Mouse (Mus musculus) naive thymus-derived CD4-positive, alpha-beta T cell, adult 5 months (primary cell): ENCODE measurements around the gene Gbp6. TPM values are rescaled to one million over a fixed set of nuclear protein-coding genes. Genes with fewer than 3 reads are reported as not detected.

ENCODE experiments used
- polyA plus RNA-seq: library from polyadenylated mRNA; unstranded; fragments of 100-300 nt; shearing (Covaris generic); gene quantifications from one replicate; pipeline ENCODE4 v1.2.1, GENCODE M21; 2017

The Gbp6 gene
- polyA plus RNA-seq, result 59.4 TPM

GRCm38 (mm10) chr5:105293226-105294165, at the start of gene Gbp6, which contains the start of gene Gm43302:
Gene Gbp6, minus strand, starts transcription at chr5:105293698.
Gene Gm43302, minus strand, starts transcription at chr5:105293695.

GRCm38 (mm10) chr5:105239483-105240047, 53.9 kb downstream of the Gbp6 start, which contains the start of gene Gbp10:
Gene Gbp10, minus strand, starts transcription at chr5:105239533.

Other genes starting within 250 kb of the Gbp6 start
- gene Gbp9, start 154.2 kb downstream of the Gbp6 start, polyA plus RNA-seq, result 95.6 TPM
- 63.0 TPM for gene Gbp8, start 154.2 kb downstream of the Gbp6 start, polyA plus RNA-seq
- gene Gbp4, start 154.1 kb downstream of the Gbp6 start, polyA plus RNA-seq, result 189 TPM
- gene Gbp10, start 54.2 kb downstream of the Gbp6 start, polyA plus RNA-seq, result 20.7 TPM
- 0.22 TPM for gene Gm43302, start within 50 bp of the Gbp6 start, polyA plus RNA-seq
- gene Lrrc8b, start 122.1 kb upstream of the Gbp6 start, polyA plus RNA-seq, result 5.7 TPM
- 101 TPM for gene Lrrc8c, start 225.7 kb upstream of the Gbp6 start, polyA plus RNA-seq